Mouse (Mus musculus): Measurements from ENCODE around the gene Atg4a-ps.
"Not testable (repeated sequence)": the region's sequence is repeated elsewhere in the genome, so short reads cannot be mapped to it uniquely, and the experiment has no call there.

Gene Atg4a-ps

DNA sequence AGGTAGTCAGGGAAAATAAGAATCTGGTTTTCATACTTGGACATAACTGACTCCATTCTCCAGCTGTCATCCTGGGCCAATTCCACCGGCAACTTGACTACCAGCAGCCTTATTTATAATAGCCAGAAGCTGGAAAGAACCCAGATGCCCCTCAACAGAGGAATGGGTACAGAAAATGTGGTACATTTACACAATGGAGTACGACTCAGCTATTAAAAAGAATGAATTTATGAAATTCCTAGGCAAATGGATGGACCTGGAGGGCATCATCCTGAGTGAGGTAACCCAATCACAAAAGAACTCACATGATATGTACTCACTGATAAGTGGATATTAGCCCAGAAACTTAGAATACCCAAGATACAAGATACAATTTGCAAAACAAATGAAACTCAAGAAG is at the start of gene Atg4a-ps:
Gene Atg4a-ps, minus strand, starts transcription at position 101 of the 400 bp plus-strand sequence.
- not testable (repeated sequence) for DNase-seq (ENCODE audit: low spot score)

DNA sequence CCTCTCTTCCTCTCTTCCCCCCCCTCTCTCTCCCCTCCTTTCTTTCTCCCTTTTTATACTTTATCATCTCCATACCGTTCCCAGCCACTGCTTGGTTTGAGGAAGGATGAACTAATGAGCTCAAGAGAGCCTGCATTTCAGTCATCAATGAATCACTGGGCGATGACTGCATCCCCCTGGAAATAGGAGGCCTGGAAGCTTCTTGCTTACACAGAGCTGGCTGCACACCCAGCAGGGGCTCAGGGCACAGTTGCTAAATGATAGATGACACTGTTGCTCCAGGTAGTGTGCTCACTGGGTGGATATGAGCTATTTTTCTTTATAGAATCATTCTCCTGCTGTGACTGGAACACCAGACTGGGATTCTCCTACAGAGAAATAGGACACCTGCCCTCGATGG is 49.7 kb upstream of the Atg4a-ps start:
- DNase-seq (ENCODE audit: low spot score): no peak

GRCm38 (mm10) chr3:103690506-103690905 is 44.6 kb upstream of the Atg4a-ps start:
- no peak for DNase-seq (ENCODE audit: low spot score)

GRCm38 (mm10) chr3:103689043-103689442 is 43.2 kb upstream of the Atg4a-ps start:
- no peak for DNase-seq (ENCODE audit: low spot score)

- DNase-seq (ENCODE audit: low spot score): no peak
Observed at GRCm38 (mm10) chr3:103683966-103684319, 38.1 kb upstream of the Atg4a-ps start.

DNA sequence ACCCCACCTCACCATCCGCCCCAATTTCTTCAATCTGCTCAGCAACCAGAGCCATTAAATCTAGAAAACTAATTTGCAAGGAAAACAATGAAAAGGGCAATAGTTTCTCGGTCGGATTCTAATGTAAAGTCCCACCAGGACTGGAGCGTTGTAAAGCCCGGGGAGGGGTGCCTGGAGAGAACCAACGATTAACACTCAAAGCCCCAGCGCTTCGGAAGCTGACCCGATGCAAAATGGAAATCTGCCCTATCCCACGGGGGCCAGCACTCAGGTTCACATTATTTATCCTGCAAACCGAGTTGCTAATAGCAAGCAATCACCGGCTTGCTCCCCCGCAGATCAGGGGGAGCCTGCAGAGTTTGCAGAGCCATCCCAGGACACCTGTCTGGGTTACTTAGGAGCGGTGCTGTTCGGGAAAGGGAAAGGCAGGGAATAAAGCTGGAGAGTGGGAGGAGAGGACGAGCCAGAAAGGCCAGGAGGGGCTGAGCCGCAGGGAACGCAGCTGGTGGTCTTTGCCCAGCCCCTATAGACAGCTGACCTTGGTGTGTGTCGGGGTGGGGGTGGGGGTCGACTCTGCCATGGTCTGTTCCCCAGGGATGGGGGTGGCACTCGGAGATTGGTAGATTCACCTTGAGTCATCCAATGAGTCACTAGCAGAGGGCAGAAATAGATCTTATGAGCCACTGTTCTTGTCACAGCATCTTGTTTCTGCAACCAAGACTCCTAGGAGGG is 37.5 kb upstream of the Atg4a-ps start:
- no peak for DNase-seq (ENCODE audit: low spot score)

DNA sequence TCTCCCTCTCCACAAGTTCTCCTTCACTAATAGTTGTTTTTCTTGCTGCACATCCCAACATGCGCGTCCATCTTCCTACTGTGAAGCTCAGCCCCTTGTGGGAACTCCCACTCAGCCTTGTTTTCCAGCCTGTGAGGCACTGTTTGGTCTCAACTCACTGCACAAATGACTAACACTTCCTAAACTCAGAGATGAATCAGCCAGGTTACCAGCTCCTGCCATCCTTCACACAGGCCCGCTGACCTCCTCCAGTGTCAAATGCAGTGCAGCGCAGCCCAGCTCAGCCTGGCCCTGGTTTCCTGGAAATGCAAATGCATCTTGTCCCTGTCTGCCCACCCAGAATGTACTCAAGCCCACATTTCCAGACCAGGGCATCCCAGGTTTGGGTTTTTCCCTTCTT is 36.6 kb upstream of the Atg4a-ps start:
- no peak for DNase-seq (ENCODE audit: low spot score)

- DNase-seq (ENCODE audit: low spot score): no peak
Observed at GRCm38 (mm10) chr3:103678811-103679210, 32.9 kb upstream of the Atg4a-ps start.

DNA sequence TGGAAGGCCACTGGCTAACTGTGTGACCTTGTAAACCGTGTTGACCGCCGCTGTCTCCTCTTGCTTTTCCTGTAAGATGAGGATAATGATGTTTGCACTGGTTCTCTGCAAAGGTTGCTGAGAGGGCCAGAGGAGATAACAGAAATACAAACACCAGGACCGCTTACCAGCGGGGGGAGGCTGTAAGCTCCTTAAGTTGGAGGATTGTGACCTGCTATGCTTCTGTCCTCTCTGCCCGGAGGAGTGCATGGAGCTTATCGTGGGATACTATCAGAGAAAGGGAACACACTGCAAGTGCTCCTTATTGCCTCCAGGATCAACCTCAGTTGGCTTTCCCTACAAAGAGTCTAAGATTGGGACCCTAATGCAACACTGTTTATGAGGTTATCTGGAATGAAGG is 26.8 kb upstream of the Atg4a-ps start:
- no peak for DNase-seq (ENCODE audit: low spot score)

GRCm38 (mm10) chr3:103672113-103672512 is 26.2 kb upstream of the Atg4a-ps start:
- DNase-seq (ENCODE audit: low spot score): no peak

- DNase-seq (ENCODE audit: low spot score): no peak
Observed at GRCm38 (mm10) chr3:103663385-103663784, 17.5 kb upstream of the Atg4a-ps start.

- DNase-seq (ENCODE audit: low spot score): no peak
Observed at GRCm38 (mm10) chr3:103661714-103662113, 15.8 kb upstream of the Atg4a-ps start.

GRCm38 (mm10) chr3:103660012-103660411 is 14.1 kb upstream of the Atg4a-ps start:
- no peak for DNase-seq (ENCODE audit: low spot score)

- no peak for DNase-seq (ENCODE audit: low spot score)
Observed at GRCm38 (mm10) chr3:103650406-103650805, 4.5 kb upstream of the Atg4a-ps start.

GRCm38 (mm10) chr3:103649716-103650115 is 3.8 kb upstream of the Atg4a-ps start:
- no peak for DNase-seq (ENCODE audit: low spot score)

- DNase-seq (ENCODE audit: low spot score): no peak
Observed at GRCm38 (mm10) chr3:103648486-103648885, 2.6 kb upstream of the Atg4a-ps start.

- DNase-seq (ENCODE audit: low spot score): no peak
Observed at GRCm38 (mm10) chr3:103647164-103647867, 1.4 kb upstream of the Atg4a-ps start.

GRCm38 (mm10) chr3:103641301-103641700 is 4.6 kb downstream of the Atg4a-ps start:
- DNase-seq (ENCODE audit: low spot score): no peak

DNA sequence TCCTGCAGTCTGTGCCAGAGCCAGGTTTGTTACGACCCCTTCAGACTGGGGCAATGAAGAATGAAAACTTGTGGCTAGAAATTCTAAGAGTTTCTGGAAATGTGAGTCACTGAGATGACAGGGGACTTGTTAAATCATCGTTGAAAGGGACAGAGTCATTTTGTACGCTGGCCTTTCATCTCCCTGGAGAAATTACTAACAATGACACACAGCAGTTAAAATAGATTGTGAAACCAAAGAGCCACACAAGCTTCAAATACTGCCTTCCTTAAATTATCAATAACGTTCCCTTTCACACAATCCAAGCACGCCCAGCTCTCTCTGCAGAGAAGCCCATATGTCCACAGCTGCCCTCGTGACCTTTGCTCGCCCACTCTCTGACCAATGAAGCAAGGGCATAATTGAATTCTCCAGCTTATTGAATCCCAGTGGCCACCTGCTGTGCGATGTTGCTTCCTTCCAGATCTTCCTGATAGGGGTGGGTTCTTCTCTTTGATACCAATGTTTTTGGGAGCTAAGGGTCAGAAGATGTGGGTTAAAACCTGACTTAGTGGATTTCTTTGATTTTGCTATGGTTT is 5.6 kb downstream of the Atg4a-ps start:
- DNase-seq (ENCODE audit: low spot score): no peak

DNA sequence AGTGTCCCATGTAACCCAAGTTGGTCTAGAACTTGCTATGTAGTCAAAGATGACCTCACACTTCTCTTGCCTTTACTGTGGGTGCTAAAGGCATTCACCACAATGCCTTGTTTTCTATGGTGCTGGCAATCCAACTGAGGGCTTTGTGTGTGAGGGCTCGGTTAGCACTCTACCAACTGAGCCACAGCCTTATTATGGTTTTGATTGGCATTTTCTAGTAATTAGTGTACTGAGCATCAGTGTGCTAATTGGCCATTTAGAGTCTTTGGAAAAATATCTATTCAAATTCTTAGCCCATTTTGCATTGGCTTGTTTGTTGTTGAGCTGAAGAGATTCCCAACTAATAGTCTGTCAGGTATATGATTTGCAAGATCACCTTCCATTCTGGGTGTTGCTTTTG is 8.2 kb downstream of the Atg4a-ps start:
- DNase-seq (ENCODE audit: low spot score): no peak

DNA sequence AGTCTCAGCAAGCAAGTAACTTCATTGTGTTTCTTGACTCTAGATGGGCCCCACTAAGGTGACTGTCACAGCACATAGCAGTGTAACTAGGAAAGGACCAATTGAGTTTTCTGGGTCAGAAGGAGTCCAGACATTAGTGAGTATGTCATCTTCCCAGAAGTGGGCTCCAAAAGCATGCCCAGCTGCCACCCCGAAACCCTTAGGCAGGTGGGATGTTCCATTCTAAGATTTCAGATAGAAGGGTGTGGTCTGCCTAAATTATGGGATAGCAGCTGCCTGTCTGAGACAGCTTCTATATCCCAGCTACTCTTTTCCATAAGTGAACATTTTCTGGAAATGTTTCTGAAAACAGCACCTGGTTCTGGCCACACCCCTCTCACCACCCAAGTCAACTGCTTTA is 11.6 kb downstream of the Atg4a-ps start:
- DNase-seq (ENCODE audit: low spot score): no peak

DNA sequence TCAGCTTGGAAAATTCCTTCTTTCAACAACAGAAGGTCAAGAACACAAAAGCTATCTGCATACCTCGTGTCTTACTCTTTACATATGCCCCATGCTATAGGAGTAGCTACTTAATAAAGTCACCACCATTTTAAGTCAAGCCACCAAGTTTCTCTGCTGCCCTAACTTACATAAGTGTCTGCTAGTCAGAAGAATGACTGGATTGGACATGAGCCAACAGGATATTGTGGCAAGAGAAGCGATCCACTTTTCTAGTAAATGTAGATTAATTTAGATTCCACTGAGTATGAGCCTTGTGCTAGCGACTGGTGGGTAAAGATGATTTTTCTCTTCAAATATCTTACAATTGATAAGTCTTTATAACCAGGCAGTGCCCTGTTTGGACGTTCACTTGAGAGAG is 12.0 kb downstream of the Atg4a-ps start:
- DNase-seq (ENCODE audit: low spot score): no peak

DNA sequence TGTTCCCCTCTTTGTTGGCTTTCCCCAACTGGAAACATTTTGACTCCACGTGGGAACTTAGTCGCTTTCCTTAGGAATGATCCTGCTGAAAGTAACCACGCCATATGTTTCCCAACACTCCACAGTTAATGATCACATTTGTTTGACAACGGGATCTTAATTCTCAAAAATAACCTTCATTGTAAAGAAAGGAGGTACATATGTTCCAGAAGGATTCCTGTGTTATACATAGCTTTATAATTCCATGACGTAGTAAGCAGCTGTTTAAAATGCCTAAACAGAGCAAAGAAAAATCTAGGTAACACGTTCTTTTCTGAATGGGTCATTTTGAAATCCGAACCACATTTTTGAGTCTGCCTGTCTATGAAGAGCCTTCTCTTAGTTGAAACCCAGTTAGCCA is 12.7 kb downstream of the Atg4a-ps start:
- DNase-seq (ENCODE audit: low spot score): no peak
